Mouse (Mus musculus) ZHBTc4 (cell line): ENCODE data around the gene Hoxb7.

Experiments used
- DNase-seq: peaks from one replicate; pipeline ENCODE4 v3.0.0-alpha.2; 2011; ENCODE audit warnings: low read depth, low spot score

Gene Hoxb7

GRCm38 (mm10) chr11:96314671-96315343, 28.4 kb downstream of the Hoxb7 start:
- peak; percentile 38 for DNase-seq

DNA sequence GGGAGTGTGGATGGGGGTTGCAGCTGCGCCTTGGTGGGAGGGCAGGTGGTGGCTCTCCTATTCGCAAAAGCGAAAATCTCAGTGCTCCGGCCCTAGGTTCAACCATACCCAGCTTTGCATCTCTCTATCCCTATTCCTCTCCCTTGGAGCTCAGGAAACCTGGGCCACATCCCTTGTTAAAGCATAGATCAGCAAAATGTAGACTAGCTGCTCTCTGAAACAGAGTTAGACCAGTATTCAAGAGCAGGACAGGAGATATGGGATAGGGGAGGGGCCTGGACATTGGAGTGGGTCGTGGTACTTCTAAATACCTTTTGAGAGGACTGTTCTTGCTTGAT, 28.9 kb downstream of the Hoxb7 start:
- DNase-seq = no peak

- DNase-seq = no peak
Observed at GRCm38 (mm10) chr11:96316696-96317607, 30.5 kb downstream of the Hoxb7 start.

DNA sequence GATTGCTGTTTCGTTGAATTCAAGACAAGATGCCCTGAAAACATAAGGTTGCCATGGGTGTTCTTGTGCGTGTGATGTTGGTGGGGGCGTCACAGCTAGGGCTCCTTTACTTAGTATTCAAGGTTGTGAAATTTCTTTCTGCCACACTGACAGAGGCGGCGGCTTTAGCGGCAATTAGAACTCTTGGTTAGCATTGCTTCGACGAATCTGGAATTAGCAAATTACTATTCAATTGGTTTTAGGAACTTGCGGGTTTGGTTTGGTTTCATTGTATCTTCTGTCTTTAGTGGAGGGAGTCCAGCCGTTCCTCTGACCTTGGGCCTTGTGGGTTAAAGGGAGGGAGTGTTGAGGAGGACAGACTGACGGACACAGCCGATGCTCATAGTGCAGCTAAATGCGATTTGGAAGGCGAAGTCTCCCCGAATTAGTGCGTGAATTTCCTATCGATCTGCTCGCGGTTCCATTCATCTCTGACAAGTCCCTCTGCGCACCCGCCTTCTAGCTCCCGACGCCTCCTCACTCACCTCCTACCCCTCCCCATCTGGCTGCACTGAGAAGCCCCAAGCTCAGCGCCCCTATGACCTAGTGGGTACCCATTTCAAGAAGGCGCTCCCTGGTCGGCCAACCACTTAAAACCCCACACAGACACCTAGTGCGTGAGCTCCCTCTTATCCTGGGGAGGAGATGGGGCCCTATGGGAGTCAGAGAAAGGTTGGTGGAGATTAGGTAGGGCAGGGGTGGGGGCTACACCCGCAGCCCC, 31.4 kb downstream of the Hoxb7 start, which contains the start of gene Hoxb4:
Gene Hoxb4 (plus strand): TSS at position 660 of the 760 bp plus-strand sequence.
- DNase-seq = peak; percentile 44

GRCm38 (mm10) chr11:96318368-96319070, 32.1 kb downstream of the Hoxb7 start:
- DNase-seq = peak; percentile 88

DNA sequence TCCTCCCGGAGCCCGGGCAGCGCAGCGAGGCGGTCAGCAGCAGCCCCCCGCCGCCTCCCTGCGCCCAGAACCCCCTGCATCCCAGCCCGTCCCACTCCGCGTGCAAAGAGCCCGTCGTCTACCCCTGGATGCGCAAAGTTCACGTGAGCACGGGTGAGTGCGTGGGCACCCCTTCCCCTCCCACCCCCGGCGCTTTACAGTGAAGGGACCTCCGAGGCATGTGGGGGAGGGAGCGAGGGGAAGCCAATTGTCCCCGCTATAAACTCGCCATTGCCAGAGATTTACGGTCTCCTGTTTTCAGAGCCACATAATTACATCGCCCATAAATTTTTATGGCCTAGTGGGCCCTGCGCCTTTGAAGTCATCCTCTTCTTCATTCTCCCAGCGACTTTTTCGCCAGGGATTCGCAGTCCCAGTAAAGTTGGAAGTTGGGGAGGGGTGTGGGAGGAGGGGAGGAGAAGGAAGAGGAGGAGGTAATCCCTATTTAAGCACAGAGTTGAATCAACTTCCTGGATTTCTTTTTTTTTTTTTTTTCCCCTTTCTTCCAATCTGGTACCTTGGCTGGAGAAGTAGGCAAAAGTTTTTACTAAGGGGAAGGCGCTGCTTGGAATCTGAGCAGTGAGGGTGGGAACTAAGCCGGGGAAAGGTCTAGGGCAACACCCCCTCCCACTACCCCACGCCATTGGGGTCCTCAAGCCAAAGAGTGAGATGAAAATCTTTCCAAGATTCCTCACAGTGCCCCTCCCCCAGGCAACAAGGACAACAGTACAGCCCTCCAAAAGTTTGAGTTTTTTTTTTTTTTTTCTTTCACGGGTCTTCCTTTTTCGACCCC, 32.9 kb downstream of the Hoxb7 start:
- DNase-seq = peak; percentile 51

DNA sequence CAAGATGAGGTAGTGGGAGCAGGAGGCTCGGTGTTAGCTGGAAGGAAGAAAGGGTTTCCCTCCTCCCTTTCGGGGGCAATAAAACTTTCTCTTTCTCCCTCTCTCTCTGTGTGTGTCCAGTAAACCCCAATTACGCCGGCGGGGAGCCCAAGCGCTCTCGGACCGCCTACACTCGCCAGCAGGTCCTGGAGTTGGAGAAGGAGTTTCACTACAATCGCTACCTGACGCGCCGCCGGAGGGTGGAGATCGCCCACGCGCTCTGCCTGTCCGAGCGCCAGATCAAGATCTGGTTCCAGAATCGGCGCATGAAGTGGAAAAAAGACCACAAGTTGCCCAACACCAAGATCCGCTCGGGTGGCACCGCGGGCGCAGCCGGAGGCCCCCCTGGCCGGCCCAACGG, 33.5 kb downstream of the Hoxb7 start:
- peak; percentile 61 for DNase-seq

GRCm38 (mm10) chr11:96320688-96321087, 34.3 kb downstream of the Hoxb7 start:
- DNase-seq = peak; percentile 49

- no peak for DNase-seq
Observed at GRCm38 (mm10) chr11:96321846-96322245, 35.4 kb downstream of the Hoxb7 start.

DNA sequence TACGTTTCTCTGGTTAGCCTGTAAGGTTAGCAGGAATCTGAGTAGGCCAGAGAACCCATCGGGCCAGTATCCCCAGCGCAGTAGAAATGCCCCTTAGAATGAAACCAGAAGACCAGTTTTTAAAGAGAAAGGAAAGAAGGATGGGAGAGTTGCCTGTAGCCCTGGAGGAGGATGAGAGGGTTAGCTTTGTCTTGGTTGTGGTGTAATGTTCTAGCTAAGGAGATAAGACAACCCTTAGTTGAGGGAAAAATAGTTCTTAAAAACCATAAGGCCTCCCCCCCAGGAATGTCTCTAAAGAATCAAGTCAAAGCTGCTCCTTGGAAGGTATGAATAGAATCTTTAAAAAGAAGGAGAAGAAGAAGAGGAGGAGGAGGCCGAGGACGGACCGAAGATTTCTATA, 36.3 kb downstream of the Hoxb7 start:
- no peak for DNase-seq

DNA sequence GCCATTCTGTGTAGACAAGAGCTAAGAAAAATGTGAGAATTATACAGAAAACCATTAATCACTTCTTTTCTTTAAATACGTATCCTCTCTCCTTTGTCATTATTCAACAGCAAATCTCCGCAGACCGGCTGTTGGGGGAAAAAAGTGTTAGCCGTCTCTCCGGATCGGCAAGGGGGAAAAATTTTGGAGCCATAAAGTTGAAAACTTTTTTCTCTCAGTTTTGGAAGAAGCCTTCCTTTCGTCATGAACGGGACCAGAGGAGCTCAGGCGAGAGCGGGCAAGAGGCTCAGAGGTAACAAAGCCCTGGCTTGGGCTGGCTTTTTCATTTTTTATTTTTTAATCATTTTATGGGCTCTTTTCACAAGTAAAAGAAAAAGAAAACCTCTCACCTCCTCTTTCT, 36.7 kb downstream of the Hoxb7 start, which contains the start of gene Hoxb3:
Gene Hoxb3 (plus strand): TSS at position 173 of the 400 bp plus-strand sequence.
- DNase-seq = no peak

GRCm38 (mm10) chr11:96324125-96324524, 37.7 kb downstream of the Hoxb7 start:
- no peak for DNase-seq

DNA sequence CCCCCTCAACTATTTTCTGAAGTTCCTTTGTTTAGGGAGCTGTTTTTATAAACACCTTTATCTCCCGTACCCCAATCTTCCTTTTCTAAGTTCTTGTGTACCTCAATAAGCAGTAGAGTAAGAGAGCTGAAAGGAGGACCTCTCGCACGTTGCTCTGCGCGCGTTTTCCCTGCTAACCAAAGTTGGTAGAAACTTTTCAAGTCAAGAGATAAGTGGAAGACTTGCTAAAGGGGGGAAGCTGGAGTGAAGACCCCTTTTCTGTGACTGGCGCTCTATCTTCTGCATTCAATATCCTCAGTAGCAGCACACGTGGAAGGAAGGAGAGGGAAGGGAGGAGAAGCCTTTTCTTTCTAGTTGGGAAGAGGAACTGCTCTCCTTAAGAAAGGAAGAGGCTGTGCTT, 38.5 kb downstream of the Hoxb7 start:
- DNase-seq = no peak

- DNase-seq = peak; percentile 34
Observed at GRCm38 (mm10) chr11:96325747-96326212, 39.4 kb downstream of the Hoxb7 start.

- DNase-seq = no peak
Observed at GRCm38 (mm10) chr11:96326705-96327104, 40.3 kb downstream of the Hoxb7 start.

- no peak for DNase-seq
Observed at GRCm38 (mm10) chr11:96327122-96327521, 40.7 kb downstream of the Hoxb7 start.

GRCm38 (mm10) chr11:96327750-96328149, 41.3 kb downstream of the Hoxb7 start:
- no peak for DNase-seq

- no peak for DNase-seq
Observed at GRCm38 (mm10) chr11:96328605-96329004, 42.2 kb downstream of the Hoxb7 start.

- DNase-seq = peak; percentile 45
Observed at GRCm38 (mm10) chr11:96332105-96332504, 45.7 kb downstream of the Hoxb7 start.

GRCm38 (mm10) chr11:96332618-96333032, 46.2 kb downstream of the Hoxb7 start:
- DNase-seq = peak; percentile 50
